Mouse (Mus musculus): ENCODE measurements at regions not wholly inside any gene's neighbourhood (a gene's known extent, or its start where the extent isn't known, plus 50 kb on each side); places are given as distances from the start of the nearest gene placed in this dataset.

- H3K36me3 ChIP-seq = no peaks in the 10 kb centered on the region
- ATAC-seq (ENCODE audit: insufficient read depth, low FRiP score, low read depth) = no peak
- H3K9ac ChIP-seq = no peak overlapping the region
- H3K4me3 ChIP-seq (replicated peaks) = no peak overlapping the region
- H3K4me2 ChIP-seq = no peak overlapping the region
- no peaks in the 10 kb centered on the region for H3K4me1 ChIP-seq
- no peak overlapping the region for H3K27ac ChIP-seq
- no peaks in the 10 kb centered on the region for H3K9me3 ChIP-seq
- WGBS = 37% methylated on average over 6 of the region's 6 CpGs
- no peaks in the 10 kb centered on the region for H3K27me3 ChIP-seq (replicated peaks)
These were observed 470.2 kb downstream of the Tmem182 start for GRCm38 (mm10) chr1:41275642-41276041.

GRCm38 (mm10) chr1:41276303-41276702, 470.9 kb downstream of the Tmem182 start:
- H3K9ac ChIP-seq = no peak overlapping the region
- no peaks in the 10 kb centered on the region for H3K9me3 ChIP-seq
- WGBS = 57% methylated on average over 6 of the region's 6 CpGs
- no peak overlapping the region for H3K4me2 ChIP-seq
- no peaks in the 10 kb centered on the region for H3K36me3 ChIP-seq
- H3K27ac ChIP-seq = no peak overlapping the region
- no peaks in the 10 kb centered on the region for H3K27me3 ChIP-seq (replicated peaks)
- no peaks in the 10 kb centered on the region for H3K4me1 ChIP-seq
- no peak for ATAC-seq (ENCODE audit: insufficient read depth, low FRiP score, low read depth)
- no peak overlapping the region for H3K4me3 ChIP-seq (replicated peaks)

- 86% methylated on average over 9 of the region's 9 CpGs for WGBS
- H3K27me3 ChIP-seq (replicated peaks) = no peaks in the 10 kb centered on the region
These were observed 479.8 kb downstream of the Tmem182 start for GRCm38 (mm10) chr1:41285221-41285620.

GRCm38 (mm10) chr1:41286221-41286620, 480.8 kb downstream of the Tmem182 start:
- Histone ChIP-seq H3K9me3 (no peaks in the 10 kb centered on the region), H3K9ac (no peak overlapping the region), H3K4me3 (replicated peaks) (no peak overlapping the region), H3K36me3 (no peaks in the 10 kb centered on the region), H3K4me1 (no peaks in the 10 kb centered on the region), H3K4me2 (no peak overlapping the region), H3K27me3 (replicated peaks) (no peaks in the 10 kb centered on the region), H3K27ac (no peak overlapping the region)
- 89% methylated on average over 9 of the region's 9 CpGs for WGBS
- ATAC-seq (ENCODE audit: insufficient read depth, low FRiP score, low read depth) = no peak

More at GRCm38 (mm10) chr1:41285221-41285620, 479.8 kb downstream of the Tmem182 start:
- Histone ChIP-seq H3K27ac (no peak overlapping the region), H3K9me3 (no peaks in the 10 kb centered on the region), H3K4me1 (no peaks in the 10 kb centered on the region), H3K4me2 (no peak overlapping the region), H3K4me3 (replicated peaks) (no peak overlapping the region), H3K36me3 (no peaks in the 10 kb centered on the region), H3K9ac (no peak overlapping the region)
- no peak for ATAC-seq (ENCODE audit: insufficient read depth, low FRiP score, low read depth)

- H3K36me3 ChIP-seq = no peaks in the 10 kb centered on the region
- 53% methylated on average over 3 of the region's 3 CpGs for WGBS
- H3K4me2 ChIP-seq = no peak overlapping the region
- no peaks in the 10 kb centered on the region for H3K4me1 ChIP-seq
- H3K27ac ChIP-seq = no peak overlapping the region
- no peak overlapping the region for H3K9ac ChIP-seq
- ATAC-seq (ENCODE audit: insufficient read depth, low FRiP score, low read depth) = no peak
- H3K4me3 ChIP-seq (replicated peaks) = no peak overlapping the region
- no peaks in the 10 kb centered on the region for H3K27me3 ChIP-seq (replicated peaks)
- no peaks in the 10 kb centered on the region for H3K9me3 ChIP-seq
These were observed 521.6 kb downstream of the Tmem182 start for GRCm38 (mm10) chr1:41326861-41327480.

GRCm38 (mm10) chr1:41349798-41350758, 544.7 kb downstream of the Tmem182 start:
- no peaks in the 10 kb centered on the region for H3K36me3 ChIP-seq
- no peak overlapping the region for H3K27ac ChIP-seq
- H3K4me2 ChIP-seq = no peak overlapping the region
- no peaks in the 10 kb centered on the region for H3K9me3 ChIP-seq
- H3K4me1 ChIP-seq = no peaks in the 10 kb centered on the region
- 63% methylated on average over 16 of the region's 16 CpGs for WGBS
- ATAC-seq (ENCODE audit: insufficient read depth, low FRiP score, low read depth) = no peak
- H3K9ac ChIP-seq = no peak overlapping the region
- no peak overlapping the region for H3K4me3 ChIP-seq (replicated peaks)
- no peaks in the 10 kb centered on the region for H3K27me3 ChIP-seq (replicated peaks)

- Histone ChIP-seq H3K4me1 (no peaks in the 10 kb centered on the region), H3K4me3 (replicated peaks) (no peak overlapping the region), H3K9ac (no peak overlapping the region), H3K27me3 (replicated peaks) (no peaks in the 10 kb centered on the region), H3K9me3 (no peaks in the 10 kb centered on the region), H3K27ac (no peak overlapping the region), H3K36me3 (no peaks in the 10 kb centered on the region), H3K4me2 (no peak overlapping the region)
- ATAC-seq (ENCODE audit: insufficient read depth, low FRiP score, low read depth) = no peak
- 22% methylated on average over 4 of the region's 4 CpGs for WGBS
These were observed 553.7 kb downstream of the Tmem182 start for GRCm38 (mm10) chr1:41359061-41359460.

- Histone ChIP-seq H3K27me3 (replicated peaks) (no peaks in the 10 kb centered on the region), H3K4me2 (no peak overlapping the region), H3K4me1 (no peaks in the 10 kb centered on the region), H3K36me3 (no peaks in the 10 kb centered on the region), H3K9me3 (no peaks in the 10 kb centered on the region), H3K4me3 (replicated peaks) (no peak overlapping the region), H3K27ac (no peak overlapping the region), H3K9ac (no peak overlapping the region)
- WGBS = 73% methylated on average over 3 of the region's 3 CpGs
- ATAC-seq (ENCODE audit: insufficient read depth, low FRiP score, low read depth) = no peak
These were observed 556.1 kb downstream of the Tmem182 start for GRCm38 (mm10) chr1:41361512-41361911.

GRCm38 (mm10) chr1:41380013-41380412, 574.6 kb downstream of the Tmem182 start:
- Histone ChIP-seq H3K4me3 (replicated peaks) (no peak overlapping the region), H3K9me3 (no peaks in the 10 kb centered on the region), H3K4me1 (no peaks in the 10 kb centered on the region), H3K36me3 (no peaks in the 10 kb centered on the region), H3K27ac (no peak overlapping the region), H3K9ac (no peak overlapping the region), H3K27me3 (replicated peaks) (no peaks in the 10 kb centered on the region), H3K4me2 (no peak overlapping the region)
- no peak for ATAC-seq (ENCODE audit: insufficient read depth, low FRiP score, low read depth)
- 55% methylated on average over 4 of the region's 4 CpGs for WGBS

- Histone ChIP-seq H3K9me3 (no peaks in the 10 kb centered on the region), H3K9ac (no peak overlapping the region), H3K36me3 (no peaks in the 10 kb centered on the region), H3K4me1 (no peaks in the 10 kb centered on the region), H3K27me3 (replicated peaks) (no peaks in the 10 kb centered on the region), H3K4me2 (no peak overlapping the region), H3K27ac (no peak overlapping the region), H3K4me3 (replicated peaks) (no peak overlapping the region)
- 68% methylated on average over 7 of the region's 7 CpGs for WGBS
- ATAC-seq (ENCODE audit: insufficient read depth, low FRiP score, low read depth) = no peak
These were observed 576.1 kb downstream of the Tmem182 start for GRCm38 (mm10) chr1:41381487-41381886.

- WGBS = 29% methylated on average over 1 of the region's 1 CpGs
- no peak for ATAC-seq (ENCODE audit: insufficient read depth, low FRiP score, low read depth)
- no peaks in the 10 kb centered on the region for H3K27me3 ChIP-seq (replicated peaks)
These were observed 579.3 kb downstream of the Tmem182 start for GRCm38 (mm10) chr1:41384731-41385130.

GRCm38 (mm10) chr1:41386435-41386834, 581.0 kb downstream of the Tmem182 start:
- Histone ChIP-seq H3K4me2 (no peak overlapping the region), H3K9me3 (no peaks in the 10 kb centered on the region), H3K27me3 (replicated peaks) (no peaks in the 10 kb centered on the region), H3K4me3 (replicated peaks) (no peak overlapping the region), H3K27ac (no peak overlapping the region), H3K4me1 (0 out of 2 replicates have a peak, but pooled peaks cover 8% of the 10 kb centered on the region), H3K9ac (no peak overlapping the region), H3K36me3 (no peaks in the 10 kb centered on the region)
- ATAC-seq (ENCODE audit: insufficient read depth, low FRiP score, low read depth) = no peak
- 62% methylated on average over 4 of the region's 4 CpGs for WGBS

More at GRCm38 (mm10) chr1:41384731-41385130, 579.3 kb downstream of the Tmem182 start:
- H3K4me1 ChIP-seq = no peaks in the 10 kb centered on the region
- no peak overlapping the region for H3K9ac ChIP-seq
- H3K4me3 ChIP-seq (replicated peaks) = no peak overlapping the region
- no peaks in the 10 kb centered on the region for H3K36me3 ChIP-seq
- no peak overlapping the region for H3K27ac ChIP-seq
- no peak overlapping the region for H3K4me2 ChIP-seq
- H3K9me3 ChIP-seq = no peaks in the 10 kb centered on the region
